8 mouse cellular contexts compared by ENCODE assay signal in genomic region chr2:75832781-75833180, GRCm38 (mm10). TPM values are rescaled to one million over a fixed set of nuclear protein-coding genes. Genes with fewer than 3 reads are reported as not detected.
DNase-seq lines count a peak whose midpoint lies in the region; ATAC-seq and TF ChIP-seq lines count a peak whose summit lies in the region.

No protein-coding gene starts in this region.

- H3K27me3 ChIP-seq in neural tube, embryonic 13.5 days = no peaks in the 10 kb centered on the region

- no peaks in the 10 kb centered on the region for H3K9me3 ChIP-seq in neural tube, embryonic 13.5 days

- WGBS in lung, adult 2 months = under 1% methylated on average over 5 of the region's 5 CpGs
- 4% methylated on average over 5 of the region's 5 CpGs for WGBS in neural tube, embryonic 13.5 days

- no peak for ATAC-seq in neural tube, embryonic 13.5 days (ENCODE audit: low read depth)

- TF ChIP-seq CTCF in lung, adult 2 months (IDR thresholded peaks at IDR 0.05; ENCODE audit: insufficient read depth, low read length) = no peak
- no peak for TF ChIP-seq CTCF in brain, embryonic 14.5 days (IDR thresholded peaks at IDR 0.05; ENCODE audit: borderline replicate concordance, extremely low read depth, insufficient read depth, insufficient read length)

- H3K9ac ChIP-seq in neural tube, embryonic 13.5 days = peak overlapping the region; percentile 95

- peak overlapping the region; percentile 75 for H3K4me3 ChIP-seq in lung, adult 2 months (replicated peaks; ENCODE audit: extremely low read depth, low read depth, low read length)
- H3K4me3 ChIP-seq in neural tube, embryonic 13.5 days = peak overlapping the region; percentile 88

- H3K36me3 ChIP-seq in neural tube, embryonic 13.5 days = no peaks in the 10 kb centered on the region

- no peak for TF ChIP-seq POLR2A in lung, adult 2 months (IDR thresholded peaks at IDR 0.05; ENCODE audit: borderline replicate concordance, extremely low read depth, low read depth, low read length)
- TF ChIP-seq POLR2A in brain, embryonic 14.5 days (IDR thresholded peaks at IDR 0.05; ENCODE audit: borderline replicate concordance, extremely low read depth, insufficient read depth, insufficient read length, poor library complexity, severe bottlenecking) = no peak

- peak overlapping the region; percentile 87 for H3K4me2 ChIP-seq in neural tube, embryonic 13.5 days

- no peak for DNase-seq in lung, adult 2 months
- no peak for DNase-seq in lung, adult 18-20 months
- peak; percentile 6 for DNase-seq in brain, embryonic 14.5 days (ENCODE audit: low read depth)
- DNase-seq in induced T-regulatory cell, adult 2 months (ENCODE audit: low read depth) = peak; percentile 52
- no peak for DNase-seq in layer of hippocampus, adult 11-12 months (ENCODE audit: low spot score)
- DNase-seq in adrenal gland, postnatal 4 days (ENCODE audit: low spot score in 2 of 2) = no peak
- DNase-seq in adipocyte (ENCODE audit: low spot score) = no peak

- peaks cover 7% of the 10 kb centered on the region for H3K4me1 ChIP-seq in lung, adult 2 months (ENCODE audit: control insufficient read depth, insufficient read depth, low read length)
- peaks cover 24% of the 10 kb centered on the region for H3K4me1 ChIP-seq in neural tube, embryonic 13.5 days (replicated peaks)

- H3K27ac ChIP-seq in neural tube, embryonic 13.5 days (replicated peaks) = peak overlapping the region; percentile 89

RNA-seq across cellular contexts. Expression of gene Agps, which starts 0.8 kb away (rescaled TPM):
- 5.7 and 10.3 TPM in 2 replicates for polyA plus RNA-seq in lung, adult 2 months (2012; rRNA removed)
- 17.5 and 21.5 TPM in 2 replicates for polyA plus RNA-seq in brain, embryonic 14.5 days (2012; rRNA removed)
- 36.5 and 42.2 TPM in 2 replicates for polyA plus RNA-seq in neural tube, embryonic 13.5 days (2015; fragmentation: Nextera tagmentation; extraction: Ambion mirVana)
- total RNA-seq in adrenal gland, postnatal 4 days (2021) = 10 to 100 TPM; 39.0 to 52.5 TPM

Comparison
In these comparisons a context has a peak if more than half of its experiments do, and no peak if none do; other contexts are left out.
1. DNase-seq: peak in brain, embryonic 14.5 days (single experiment) and induced T-regulatory cell, adult 2 months (single experiment); none in lung, adult 2 months (single experiment), lung, adult 18-20 months (0 of 2), layer of hippocampus, adult 11-12 months (single experiment), adrenal gland, postnatal 4 days (0 of 2) and adipocyte (single experiment).